Mouse (Mus musculus) regulatory T cell (primary cell): ENCODE measurements around the gene Serpinb9d.
"Not testable (repeated sequence)": the region's sequence is repeated elsewhere in the genome, so short reads cannot be mapped to it uniquely, and the experiment has no call there.

Experiments
- in situ Hi-C: fragments of 300-600 bp; cut with MboI, MseI; formaldehyde crosslinking; loops from one replicate; pipeline ENCODE4 v1.15.1; 2025; ENCODE audit warnings: high pct_unique_total_duplicates

Serpinb9d gene

DNA sequence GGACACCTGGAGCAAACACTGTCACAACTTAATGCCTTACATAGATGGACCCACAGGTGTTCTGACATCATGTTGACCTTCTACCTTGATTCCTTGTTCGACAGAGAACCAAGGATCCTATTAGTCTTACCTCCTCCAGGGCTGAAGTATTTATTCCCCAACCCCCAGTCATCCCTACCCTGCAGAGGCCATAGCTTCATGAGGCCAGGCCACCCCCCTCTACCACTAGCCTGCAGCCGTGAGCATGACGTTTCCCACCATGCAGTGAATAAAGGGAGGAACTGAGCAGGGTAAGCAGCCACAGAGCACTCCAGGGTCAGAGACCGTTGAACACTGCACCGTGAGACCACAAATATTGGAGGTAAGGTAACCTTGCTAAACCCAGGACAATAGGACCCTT lies at the start of gene Serpinb9d:
Gene Serpinb9d, plus strand, starts transcription at position 301 of the 400 bp plus-strand sequence.
- in situ Hi-C loops: no loop called here

DNA sequence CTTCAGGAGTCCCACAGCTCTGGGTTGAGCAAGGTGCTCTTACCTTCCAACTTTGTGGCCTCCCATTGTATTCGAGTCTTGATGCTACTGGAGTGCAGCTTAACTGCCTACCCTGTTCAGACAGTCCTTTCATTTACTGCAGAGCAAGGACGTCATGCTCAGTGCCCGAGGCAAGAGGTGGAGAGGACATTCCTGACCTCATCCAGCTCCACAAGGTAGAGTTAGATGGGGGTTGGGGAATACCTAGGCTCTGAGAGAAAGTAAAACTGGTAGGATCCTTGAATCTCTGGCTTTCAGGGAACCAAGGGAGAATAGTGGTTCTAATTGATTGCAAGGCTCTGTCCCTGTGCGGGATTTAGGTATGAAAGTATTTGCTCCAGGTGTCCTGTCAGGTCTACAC lies 33.1 kb upstream of the Serpinb9d start, which contains the start of gene Serpinb9c:
Gene Serpinb9c, minus strand, starts transcription at position 101 of the 400 bp plus-strand sequence.
- in situ Hi-C loops: no loop called here

DNA sequence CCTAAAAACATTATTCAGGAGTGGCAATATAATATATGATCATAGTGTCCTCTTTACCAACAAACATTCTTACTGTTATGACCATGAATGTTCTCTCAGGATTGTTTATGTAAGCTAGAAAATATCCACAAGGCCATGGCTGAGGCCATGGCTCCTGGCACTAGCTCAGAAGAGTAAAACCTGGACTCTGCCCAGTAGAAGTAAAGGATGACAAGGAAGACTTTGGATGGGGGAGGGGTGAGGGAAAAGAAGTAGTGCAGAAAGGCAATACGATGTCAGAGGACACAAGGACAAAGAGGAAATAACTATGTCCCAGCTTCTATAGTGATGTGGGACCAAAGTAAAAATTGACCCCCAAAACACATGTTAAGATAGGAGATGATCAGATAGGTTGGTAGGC lies 2.3 kb upstream of the Serpinb9d start:
- in situ Hi-C loops: not testable (repeated sequence)

DNA sequence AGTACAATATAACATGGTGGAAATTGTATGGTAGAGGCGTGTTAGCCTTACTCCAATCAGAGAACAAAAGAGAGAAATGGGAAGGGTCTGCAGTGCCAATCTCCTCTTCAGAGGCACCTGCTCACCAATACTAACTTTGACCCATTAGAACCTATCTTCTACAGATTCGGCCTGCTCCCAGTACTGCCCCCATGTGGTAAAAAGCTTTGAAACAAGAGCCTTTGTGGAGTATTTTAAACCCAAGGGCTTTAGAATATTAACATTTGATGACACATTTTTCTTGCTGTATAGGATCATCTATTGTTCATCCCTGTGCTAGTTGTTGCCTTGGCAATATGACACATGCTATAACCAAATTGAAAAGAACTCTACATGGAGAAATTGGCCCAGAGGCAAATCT lies 7.0 kb downstream of the Serpinb9d start:
- in situ Hi-C loops: no loop called here

DNA sequence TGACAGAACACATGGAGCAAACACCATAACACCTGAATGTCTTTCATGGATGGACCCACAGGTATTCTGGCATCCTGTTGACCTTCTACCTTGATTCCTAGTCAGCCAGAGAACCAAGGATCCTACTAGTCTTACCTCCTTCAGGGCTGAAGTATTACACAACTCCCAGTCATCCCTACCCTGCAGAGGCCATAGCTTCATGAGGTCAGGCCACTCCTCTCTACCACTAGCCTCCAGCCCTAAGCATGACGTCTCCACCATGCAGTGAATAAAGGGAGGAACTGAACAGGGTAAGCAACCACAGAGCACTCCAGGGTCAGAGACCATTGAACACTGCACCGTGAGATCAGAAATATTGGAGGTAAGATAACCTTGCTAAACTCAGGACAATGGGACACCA lies 56.6 kb downstream of the Serpinb9d start, which contains the start of gene Serpinb9e:
Gene Serpinb9e, plus strand, starts transcription at position 301 of the 400 bp plus-strand sequence.
- in situ Hi-C loops: not testable (repeated sequence)
